In genomic region chr7:73138269-73138668, GRCm38 (mm10) we compare ENCODE assay signal across 12 mouse cellular contexts.
DNase-seq lines count a peak whose midpoint lies in the region; ATAC-seq lines count a peak whose summit lies in the region.
"Had no signal": no experiment of that assay in that cellular context is flagged by ENCODE, and none has a peak within 500 bp of the region (broad histone marks: within the 10 kb centered on the region; RNA-seq: fewer than 3 reads in every experiment).

No protein-coding gene starts in this region.

- H3K27ac ChIP-seq in hindbrain, embryonic 10.5 days: peak overlapping the region; percentile 87
- H3K27ac ChIP-seq in hindbrain, embryonic 12.5 days: no peak overlapping the region
- H3K27ac ChIP-seq in neural tube, embryonic 11.5 days (ENCODE audit: low read depth, low read length): no peak overlapping the region
- no peak overlapping the region for H3K27ac ChIP-seq in neural tube, embryonic 15.5 days (replicated peaks)
- H3K27ac ChIP-seq: embryonic facial prominence, embryonic 15.5 days; heart, embryonic 10.5 days; liver, embryonic 15.5 days; stomach, embryonic 15.5 days had no signal

- DNase-seq in adrenal gland, adult 2 months: peak; percentile 4
- no peak for DNase-seq in adrenal gland, postnatal 10 days
- DNase-seq in hindbrain, embryonic 10.5 days (ENCODE audit: low spot score): peak; percentile 60
- peak; percentile 29 for DNase-seq in neural tube, embryonic 11.5 days (ENCODE audit: low spot score)
- peak; percentile 32 for DNase-seq in skeletal muscle tissue, adult 2 months (ENCODE audit: low read depth, low spot score)
- DNase-seq in retina, embryonic 14.5 days (ENCODE audit: low spot score): no peak

- no peak overlapping the region for H3K4me3 ChIP-seq in hindbrain, embryonic 10.5 days
- no peak overlapping the region for H3K4me3 ChIP-seq in hindbrain, embryonic 12.5 days
- H3K4me3 ChIP-seq in neural tube, embryonic 11.5 days (ENCODE audit: low read depth, low read length): no peak overlapping the region
- no peak overlapping the region for H3K4me3 ChIP-seq in neural tube, embryonic 15.5 days (replicated peaks)
- H3K4me3 ChIP-seq: embryonic facial prominence, embryonic 15.5 days; heart, embryonic 10.5 days; liver, embryonic 15.5 days; stomach, embryonic 15.5 days had no signal

- no peak for ATAC-seq in hindbrain, embryonic 12.5 days (ENCODE audit: low FRiP score)
- no peak for ATAC-seq in neural tube, embryonic 11.5 days (ENCODE audit: insufficient read depth, low FRiP score, low TSS enrichment)
- no peak for ATAC-seq in neural tube, embryonic 15.5 days (ENCODE audit: low FRiP score)

- peaks cover 77% of the 10 kb centered on the region for H3K4me1 ChIP-seq in hindbrain, embryonic 10.5 days (replicated peaks)
- peaks cover 47% of the 10 kb centered on the region for H3K4me1 ChIP-seq in hindbrain, embryonic 12.5 days
- H3K4me1 ChIP-seq in neural tube, embryonic 11.5 days (ENCODE audit: control insufficient read depth, insufficient read depth, low read length): peaks cover 30% of the 10 kb centered on the region
- H3K4me1 ChIP-seq in neural tube, embryonic 15.5 days: peaks cover 33% of the 10 kb centered on the region
- H3K4me1 ChIP-seq: liver, embryonic 15.5 days had no signal

- peaks cover 4% of the 10 kb centered on the region; the same call in 1 of the 2 replicates for H3K27me3 ChIP-seq in hindbrain, embryonic 10.5 days (ENCODE audit: insufficient read depth, poor library complexity, severe bottlenecking)
- H3K27me3 ChIP-seq in hindbrain, embryonic 12.5 days: no peaks in the 10 kb centered on the region
- H3K27me3 ChIP-seq in neural tube, embryonic 11.5 days (ENCODE audit: control insufficient read depth, insufficient read depth, low read length): no peaks in the 10 kb centered on the region
- H3K27me3 ChIP-seq in neural tube, embryonic 15.5 days (replicated peaks): no peaks in the 10 kb centered on the region
- H3K27me3 ChIP-seq: stomach, embryonic 15.5 days had no signal

- H3K9ac ChIP-seq in hindbrain, embryonic 12.5 days: no peak overlapping the region
- no peak overlapping the region for H3K9ac ChIP-seq in neural tube, embryonic 11.5 days (ENCODE audit: low read length)
- no peak overlapping the region for H3K9ac ChIP-seq in neural tube, embryonic 15.5 days (replicated peaks)
- H3K9ac ChIP-seq: embryonic facial prominence, embryonic 15.5 days; liver, embryonic 15.5 days; stomach, embryonic 15.5 days had no signal

- 10% methylated on average over 5 of the region's 5 CpGs for WGBS in hindbrain, embryonic 10.5 days
- 21% methylated on average over 5 of the region's 5 CpGs for whole genome bisulfite sequencing in hindbrain, embryonic 12.5 days
- 15% methylated on average over 5 of the region's 5 CpGs for WGBS in neural tube, embryonic 11.5 days
- WGBS in neural tube, embryonic 15.5 days: 22% methylated on average over 5 of the region's 5 CpGs

- no peak overlapping the region for H3K4me2 ChIP-seq in hindbrain, embryonic 12.5 days (replicated peaks)
- no peak overlapping the region for H3K4me2 ChIP-seq in neural tube, embryonic 11.5 days (ENCODE audit: low read depth)
- no peak overlapping the region for H3K4me2 ChIP-seq in neural tube, embryonic 15.5 days
- H3K4me2 ChIP-seq: embryonic facial prominence, embryonic 15.5 days; liver, embryonic 15.5 days; stomach, embryonic 15.5 days had no signal

- no peaks in the 10 kb centered on the region for H3K36me3 ChIP-seq in hindbrain, embryonic 10.5 days
- H3K36me3 ChIP-seq in hindbrain, embryonic 12.5 days: no peaks in the 10 kb centered on the region
- H3K36me3 ChIP-seq in neural tube, embryonic 11.5 days (ENCODE audit: control insufficient read depth, insufficient read depth, low read length): no peaks in the 10 kb centered on the region
- no peaks in the 10 kb centered on the region for H3K36me3 ChIP-seq in neural tube, embryonic 15.5 days
- H3K36me3 ChIP-seq: embryonic facial prominence, embryonic 15.5 days; heart, embryonic 10.5 days; liver, embryonic 15.5 days; stomach, embryonic 15.5 days had no signal

- no peaks in the 10 kb centered on the region for H3K9me3 ChIP-seq in hindbrain, embryonic 10.5 days
- no peaks in the 10 kb centered on the region for H3K9me3 ChIP-seq in hindbrain, embryonic 12.5 days (replicated peaks)
- no peaks in the 10 kb centered on the region for H3K9me3 ChIP-seq in neural tube, embryonic 11.5 days (ENCODE audit: control insufficient read depth, low read length)
- H3K9me3 ChIP-seq in neural tube, embryonic 15.5 days (replicated peaks): no peaks in the 10 kb centered on the region
- H3K9me3 ChIP-seq: embryonic facial prominence, embryonic 15.5 days; heart, embryonic 10.5 days; liver, embryonic 15.5 days; stomach, embryonic 15.5 days had no signal

Comparison
In these comparisons a context has a peak if more than half of its experiments do, and no peak if none do; other contexts are left out.
1. DNase-seq: peak in adrenal gland, adult 2 months (single experiment), hindbrain, embryonic 10.5 days (single experiment), neural tube, embryonic 11.5 days (single experiment) and skeletal muscle tissue, adult 2 months (single experiment); none in adrenal gland, postnatal 10 days (single experiment) and retina, embryonic 14.5 days (single experiment).